Mouse (Mus musculus): ENCODE measurements around the gene Rere.

GRCm38 (mm10) chr4:150578021-150578420 lies 296.6 kb downstream of the Rere start:
- no peak for TF ChIP-seq CTCF (IDR thresholded peaks at IDR 0.05; ENCODE audit: low read depth)
- no peak for TF ChIP-seq EP300 (IDR thresholded peaks at IDR 0.05; ENCODE audit: low read depth)

Data from liver, embryonic 14.5 days (tissue).